Mouse (Mus musculus) bone marrow macrophage, adult 2 months (primary cell): Measurements from ENCODE around the gene Grb2. TPM values are rescaled to one million over a fixed set of nuclear protein-coding genes. Genes with fewer than 3 reads are reported as not detected.

ENCODE experiments used
- H3K27ac ChIP-seq: 2 replicates; pipeline ENCODE4 v1.5.1; 2012; ENCODE audit warnings: low read depth, low read length; ENCODE audit not compliant: insufficient read depth
- H3K4me1 ChIP-seq: 2 replicates; pipeline ENCODE4 v1.6.1; 2012; ENCODE audit warnings: low read length; ENCODE audit not compliant: control insufficient read depth, insufficient read depth
- H3K4me3 ChIP-seq: 2 replicates; pipeline ENCODE4 v1.5.1; 2012; ENCODE audit warnings: mild to moderate bottlenecking, low read length, moderate library complexity; ENCODE audit not compliant: insufficient read depth
- CTCF ChIP-seq: IDR thresholded peaks from 2 replicates; pipeline ENCODE4 v1.5.1; 2012; ENCODE audit warnings: low read depth, mild to moderate bottlenecking, low read length, moderate library complexity
- POLR2A ChIP-seq: IDR thresholded peaks from 2 replicates; pipeline ENCODE4 v1.6.1; 2012; ENCODE audit warnings: mild to moderate bottlenecking, low read depth, low read length, borderline replicate concordance
- polyA plus RNA-seq: library from polyadenylated mRNA; stranded (reverse); fragments of >200 nt; gene quantifications from 2 replicates; pipeline ENCODE4 v1.2.4, GENCODE M21; 2012; ENCODE audit not compliant: missing spikeins, insufficient read depth, insufficient read length

Grb2 gene
- polyA plus RNA-seq = 251 and 274 TPM in 2 replicates

- Histone ChIP-seq H3K4me1 (peaks cover 24% of the 10 kb centered on the region), H3K27ac (peak within 1 kb of the TSS; percentile 86), H3K4me3 (peak within 1 kb of the TSS; percentile 88)
- TF ChIP-seq POLR2A = no peak
- no peak for TF ChIP-seq CTCF
Measured at GRCm38 (mm10) chr11:115708209-115708876, at the start of gene Grb2. Gene Grb2, minus strand, starts transcription at chr11:115708597.

GRCm38 (mm10) chr11:115753485-115753884, 45.1 kb upstream of the Grb2 start:
- Histone ChIP-seq H3K27ac (no peak overlapping the region), H3K4me1 (peaks cover 2% of the 10 kb centered on the region; the same call in 1 of the 2 replicates), H3K4me3 (no peak overlapping the region)
- TF ChIP-seq POLR2A = no peak
- TF ChIP-seq CTCF = no peak

- TF ChIP-seq CTCF (no peak), POLR2A (no peak)
Measured at GRCm38 (mm10) chr11:115752653-115753052, 44.3 kb upstream of the Grb2 start.

DNA sequence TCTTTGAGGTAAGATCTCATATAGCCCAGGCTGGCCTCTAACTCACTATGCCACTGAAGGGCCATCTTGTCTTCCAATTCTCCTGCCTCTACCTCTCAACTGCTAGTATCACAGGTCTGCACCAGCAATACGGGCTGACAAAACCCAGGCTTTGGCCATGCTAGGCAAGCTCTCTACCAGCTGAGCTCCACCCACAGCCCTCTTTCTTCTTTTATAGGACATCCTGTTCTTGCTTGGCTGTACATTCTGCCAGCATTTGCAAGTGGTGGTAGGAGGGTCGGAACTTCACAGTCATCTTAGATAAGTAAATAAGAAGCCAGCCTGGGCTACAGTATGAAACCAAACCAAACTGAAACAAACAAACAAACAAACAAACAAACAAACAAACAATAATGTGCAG, 43.3 kb upstream of the Grb2 start:
- TF ChIP-seq POLR2A = no peak
- no peak for TF ChIP-seq CTCF
- Histone ChIP-seq H3K4me1 (peaks cover 2% of the 10 kb centered on the region; the same call in 1 of the 2 replicates), H3K4me3 (no peak overlapping the region), H3K27ac (no peak overlapping the region)

More at GRCm38 (mm10) chr11:115752653-115753052, 44.3 kb upstream of the Grb2 start:
- H3K4me1 ChIP-seq = peaks cover 2% of the 10 kb centered on the region; the same call in 1 of the 2 replicates
- no peak overlapping the region for H3K4me3 ChIP-seq
- H3K27ac ChIP-seq = no peak overlapping the region

DNA sequence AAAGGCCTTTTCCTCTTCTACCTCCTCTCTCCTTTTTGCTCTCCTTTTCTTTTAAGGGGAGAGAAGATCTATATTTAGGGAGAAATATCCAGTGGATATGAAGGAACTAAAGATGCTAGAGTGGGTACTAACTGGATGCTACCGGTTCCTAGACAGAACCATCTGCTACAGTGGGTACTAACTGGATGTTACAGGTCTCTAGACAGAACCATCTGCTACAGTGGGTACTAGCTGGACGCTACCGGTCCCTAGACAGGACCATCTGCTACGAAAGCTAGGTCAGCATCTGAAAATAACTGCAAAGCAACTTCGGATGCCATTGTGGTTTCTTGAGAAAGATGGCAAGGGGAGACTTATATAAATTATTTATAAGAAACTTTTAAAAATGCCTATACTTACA, 41.4 kb upstream of the Grb2 start:
- TF ChIP-seq CTCF = no peak
- no peak for TF ChIP-seq POLR2A
- H3K4me1 ChIP-seq = peaks cover 2% of the 10 kb centered on the region; the same call in 1 of the 2 replicates

DNA sequence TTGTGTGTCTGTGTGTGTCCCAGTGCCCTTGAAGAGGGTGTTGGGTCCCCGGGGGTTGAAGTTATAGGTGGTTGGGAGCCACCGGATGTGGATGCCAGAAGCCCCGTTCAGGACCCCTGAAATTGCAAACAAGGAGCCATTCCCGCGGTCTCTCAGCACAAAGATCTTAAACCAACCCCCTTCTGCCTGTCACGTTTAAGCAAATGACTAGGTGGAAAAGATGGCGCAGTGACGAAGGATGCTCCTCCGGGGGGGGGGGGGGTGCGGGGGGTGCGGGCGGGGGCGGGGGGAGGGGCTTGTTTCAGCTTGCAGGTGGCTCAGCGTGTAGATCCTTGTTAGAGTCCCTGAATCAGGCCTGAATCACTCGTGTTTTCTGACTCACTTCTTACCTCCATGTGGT, 39.0 kb upstream of the Grb2 start:
- H3K27ac ChIP-seq = no peak overlapping the region
- no peak for TF ChIP-seq CTCF
- no peak for TF ChIP-seq POLR2A

More for the DNA sequence above, 41.4 kb upstream of the Grb2 start:
- no peak overlapping the region for H3K27ac ChIP-seq
- no peak overlapping the region for H3K4me3 ChIP-seq

GRCm38 (mm10) chr11:115746762-115747161, 38.4 kb upstream of the Grb2 start:
- Histone ChIP-seq H3K27ac (no peak overlapping the region), H3K4me3 (no peak overlapping the region), H3K4me1 (peaks cover 10% of the 10 kb centered on the region)
- TF ChIP-seq POLR2A = no peak
- no peak for TF ChIP-seq CTCF

More for the DNA sequence above, 39.0 kb upstream of the Grb2 start:
- Histone ChIP-seq H3K4me3 (no peak overlapping the region), H3K4me1 (peaks cover 9% of the 10 kb centered on the region)

GRCm38 (mm10) chr11:115746109-115746508, 37.7 kb upstream of the Grb2 start:
- no peak overlapping the region for H3K27ac ChIP-seq
- H3K4me1 ChIP-seq = peaks cover 10% of the 10 kb centered on the region
- no peak for TF ChIP-seq POLR2A
- no peak for TF ChIP-seq CTCF
- H3K4me3 ChIP-seq = no peak overlapping the region

DNA sequence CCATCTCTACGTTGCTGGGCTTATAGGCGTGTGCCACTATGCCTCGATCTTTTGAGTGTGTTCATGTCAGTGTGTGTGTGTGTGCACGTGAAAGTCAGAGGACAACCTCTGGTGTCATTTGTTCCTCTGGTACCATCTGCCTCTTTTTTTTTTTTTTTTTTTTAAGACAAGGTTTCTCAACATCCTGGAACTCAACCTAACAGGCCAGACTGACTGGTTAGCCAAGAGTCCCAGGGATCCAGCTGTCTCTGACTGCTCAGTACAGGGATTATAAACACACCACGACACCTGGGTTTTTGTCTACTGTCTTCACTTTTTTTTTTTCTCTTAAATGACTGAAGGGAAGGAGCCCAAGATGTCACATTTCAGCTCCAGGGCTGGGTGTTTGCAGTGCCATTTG, 36.0 kb upstream of the Grb2 start:
- H3K27ac ChIP-seq = no peak overlapping the region
- no peak overlapping the region for H3K4me3 ChIP-seq
- no peak for TF ChIP-seq CTCF
- TF ChIP-seq POLR2A = no peak
- peaks cover 10% of the 10 kb centered on the region for H3K4me1 ChIP-seq

DNA sequence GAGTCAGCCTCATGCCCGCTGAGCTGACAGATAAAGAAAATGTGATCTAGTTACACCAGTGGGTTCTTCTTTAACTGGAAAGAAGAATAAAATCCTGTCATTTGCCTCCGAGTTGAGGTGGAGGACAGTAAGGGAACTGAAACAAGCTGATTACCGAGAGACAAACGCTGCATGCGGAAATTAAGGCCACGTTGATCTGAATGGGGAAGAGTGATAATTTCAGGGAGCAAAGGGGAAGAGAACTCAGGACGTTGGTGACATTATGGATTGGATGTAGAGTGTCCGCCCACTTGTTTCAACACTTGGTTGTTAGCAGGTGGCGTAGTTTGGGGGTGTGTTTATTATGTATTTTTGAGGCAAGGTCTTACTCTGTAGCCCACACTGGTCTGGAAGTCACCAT, 34.5 kb upstream of the Grb2 start:
- peaks cover 10% of the 10 kb centered on the region for H3K4me1 ChIP-seq
- H3K27ac ChIP-seq = peak overlapping the region; percentile 57
- TF ChIP-seq CTCF (no peak), POLR2A (no peak)
- no peak overlapping the region for H3K4me3 ChIP-seq
